Mouse (Mus musculus): ENCODE results near the gene Nedd8.

DNA sequence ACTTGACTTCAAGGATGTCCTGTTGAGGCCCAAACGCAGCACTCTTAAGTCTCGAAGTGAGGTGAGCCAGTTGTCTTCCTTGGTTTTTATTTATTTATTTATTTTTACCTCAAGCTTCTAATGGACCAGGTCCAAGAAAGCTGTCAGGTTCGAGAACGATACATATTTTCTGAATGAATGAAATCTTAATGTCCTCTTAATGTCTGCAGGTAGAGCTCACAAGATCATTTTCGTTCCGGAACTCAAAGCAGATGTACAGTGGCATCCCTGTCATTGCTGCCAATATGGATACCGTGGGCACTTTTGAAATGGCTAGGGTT lies 777 bp upstream of the Nedd8 start:
- TF ChIP-seq POLR2A (IDR thresholded peaks at IDR 0.05; ENCODE audit: low read depth, low read length): no peak; the same call in 1 of the 2 replicates
- TF ChIP-seq CTCF (IDR thresholded peaks at IDR 0.05; ENCODE audit: borderline replicate concordance, insufficient read depth, low read length): no peak
